Mouse (Mus musculus) heart, embryonic 13.5 days (tissue): ENCODE measurements around the gene Gzmf. TPM values are rescaled to one million over a fixed set of nuclear protein-coding genes. Genes with fewer than 3 reads are reported as not detected.
"Not testable (repeated sequence)": the region's sequence is repeated elsewhere in the genome, so short reads cannot be mapped to it uniquely, and the experiment has no call there.

ENCODE experiments used
- ATAC-seq: fragments of 200-750 bp; cut with Nextera tagmentation; 2 replicates; pipeline ENCODE4 v1.8.0; 2017; ENCODE audit warnings: moderate TSS enrichment; ENCODE audit not compliant: insufficient number of reproducible peaks, low FRiP score, low TSS enrichment; ENCODE audit errors: extremely low read depth
- H3K27ac ChIP-seq: fragments of 300-500 bp; sonication (generic); replicated peaks from 2 replicates; pipeline ENCODE4 v1.5.1; 2015; ENCODE audit warnings: moderate library complexity, mild to moderate bottlenecking, inconsistent platforms
- H3K27me3 ChIP-seq: fragments of 300-500 bp; sonication (generic); replicated peaks from 2 replicates; pipeline ENCODE4 v1.6.1; 2015; ENCODE audit warnings: mild to moderate bottlenecking, inconsistent platforms
- H3K36me3 ChIP-seq: fragments of 300-500 bp; sonication (generic); 2 replicates; pipeline ENCODE4 v1.6.1; 2015; ENCODE audit warnings: mild to moderate bottlenecking, inconsistent platforms
- H3K4me1 ChIP-seq: fragments of 300-500 bp; sonication (generic); 2 replicates; pipeline ENCODE4 v1.6.1; 2015; ENCODE audit warnings: inconsistent platforms
- H3K4me2 ChIP-seq: fragments of 300-500 bp; sonication (generic); 2 replicates; pipeline ENCODE4 v1.6.1; 2015; ENCODE audit warnings: inconsistent platforms, mild to moderate bottlenecking, moderate library complexity
- H3K4me3 ChIP-seq: fragments of 300-500 bp; sonication (generic); 2 replicates; pipeline ENCODE4 v1.5.1; 2015; ENCODE audit warnings: moderate library complexity, mild to moderate bottlenecking, inconsistent platforms
- H3K9ac ChIP-seq: fragments of 300-500 bp; sonication (generic); 2 replicates; pipeline ENCODE4 v1.6.1; 2015; ENCODE audit warnings: inconsistent platforms, mild to moderate bottlenecking, moderate library complexity
- H3K9me3 ChIP-seq: fragments of 300-500 bp; sonication (generic); 2 replicates; pipeline ENCODE4 v1.6.1; 2016; ENCODE audit warnings: inconsistent platforms
- WGBS: fragments of 180-500 bp; shearing (Covaris S2); methylation state at CpG from one replicate; pipeline ENCODE4 v1.1.7; 2015; ENCODE audit warnings: mixed read lengths; 5-methylcytosine and 5-hydroxymethylcytosine counted together
- polyA plus RNA-seq: library from polyadenylated mRNA; unstranded; fragments of >200 nt; fragmentation: Nextera tagmentation; extraction: Ambion mirVana; gene quantifications from 2 replicates; pipeline ENCODE4 v1.2.1, GENCODE M21; 2015

Gzmf gene
- polyA plus RNA-seq, 1 experiment from 2014 or later = not detected

GRCm38 (mm10) chr14:56168009-56168408 lies 43.2 kb downstream of the Gzmf start:
- WGBS = 65% methylated on average over 6 of the region's 6 CpGs
- no peak for ATAC-seq
- H3K27me3 ChIP-seq = no peaks in the 10 kb centered on the region
- no peaks in the 10 kb centered on the region for H3K9me3 ChIP-seq
- no peak overlapping the region for H3K9ac ChIP-seq
- no peak overlapping the region for H3K4me3 ChIP-seq
- no peak overlapping the region for H3K27ac ChIP-seq
- no peaks in the 10 kb centered on the region for H3K4me1 ChIP-seq
- H3K4me2 ChIP-seq = no peak overlapping the region
- no peaks in the 10 kb centered on the region for H3K36me3 ChIP-seq

GRCm38 (mm10) chr14:56162109-56162508 lies 49.1 kb downstream of the Gzmf start:
- no peaks in the 10 kb centered on the region for H3K36me3 ChIP-seq
- no peaks in the 10 kb centered on the region for H3K9me3 ChIP-seq
- H3K27me3 ChIP-seq = no peaks in the 10 kb centered on the region
- 69% methylated on average over 2 of the region's 2 CpGs for WGBS
- H3K4me2 ChIP-seq = no peak overlapping the region
- H3K4me1 ChIP-seq = no peaks in the 10 kb centered on the region
- no peak for ATAC-seq
- H3K27ac ChIP-seq = no peak overlapping the region
- no peak overlapping the region for H3K4me3 ChIP-seq
- H3K9ac ChIP-seq = no peak overlapping the region

GRCm38 (mm10) chr14:56159479-56159878 lies 51.7 kb downstream of the Gzmf start, which contains the start of gene Gzmg:
TSS of gene Gzmg (minus strand) at chr14:56159579.
- not testable (repeated sequence) for H3K9ac ChIP-seq, H3K9me3 ChIP-seq, H3K27me3 ChIP-seq, H3K36me3 ChIP-seq, H3K4me2 ChIP-seq, ATAC-seq, H3K27ac ChIP-seq, H3K4me3 ChIP-seq, H3K4me1 ChIP-seq
- WGBS = 70% methylated on average over 2 of the region's 2 CpGs

DNA sequence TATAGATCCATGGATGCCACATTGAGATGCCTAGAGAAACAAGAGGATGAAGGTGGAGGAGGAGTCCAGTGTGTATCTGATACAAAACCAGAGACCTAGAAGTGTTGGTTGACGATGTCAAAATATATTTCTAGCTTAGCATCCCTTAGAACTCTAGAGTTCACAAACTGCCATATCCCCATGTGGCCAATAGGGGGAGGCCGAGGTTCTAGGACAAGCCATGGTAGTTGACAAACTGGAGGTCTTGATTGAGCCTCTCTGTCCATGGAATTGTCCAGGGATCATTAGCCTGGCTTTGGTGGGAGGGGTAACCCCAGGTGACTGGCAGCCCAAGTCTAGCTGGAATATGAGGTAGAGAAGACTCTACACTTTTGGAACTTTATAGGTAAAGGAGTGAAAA lies 55.9 kb downstream of the Gzmf start:
- WGBS = 62% methylated on average over 2 of the region's 2 CpGs
- no peak for ATAC-seq
- Histone ChIP-seq H3K9me3 (no peaks in the 10 kb centered on the region), H3K36me3 (no peaks in the 10 kb centered on the region), H3K27me3 (no peaks in the 10 kb centered on the region), H3K27ac (no peak overlapping the region), H3K4me3 (no peak overlapping the region), H3K9ac (no peak overlapping the region), H3K4me1 (no peaks in the 10 kb centered on the region), H3K4me2 (no peak overlapping the region)

Other genes starting within 250 kb of the Gzmf start
- not detected in 2 replicates for gene Mcpt1, start 193.4 kb downstream of the Gzmf start, polyA plus RNA-seq
- not detected in 2 replicates for gene Mcpt9, start 180.9 kb downstream of the Gzmf start, polyA plus RNA-seq
- not detected in 2 replicates for gene Mcpt2, start 169.4 kb downstream of the Gzmf start, polyA plus RNA-seq
- 0.35 and 0.48 TPM in 2 replicates for gene Mcpt4, start 149.1 kb downstream of the Gzmf start, polyA plus RNA-seq
- gene Mcpt8, start 126.1 kb downstream of the Gzmf start, polyA plus RNA-seq = 0.18 TPM in 1 of 2 replicates, not detected in the other
- 0.33 and 0.64 TPM in 2 replicates for gene Ctsg, start 108.8 kb downstream of the Gzmf start, polyA plus RNA-seq
- not detected in 2 replicates for gene Gzme, start 90.8 kb downstream of the Gzmf start, polyA plus RNA-seq
- gene Gzmd, start 78.8 kb downstream of the Gzmf start, polyA plus RNA-seq = not detected in 2 replicates
- gene Gzmg, start 51.8 kb downstream of the Gzmf start, polyA plus RNA-seq = not detected in 2 replicates
- gene Gzmn, start 36.8 kb downstream of the Gzmf start, polyA plus RNA-seq = not detected in 2 replicates
- not detected in 2 replicates for gene Gzmc, start 23.2 kb upstream of the Gzmf start, polyA plus RNA-seq
- gene Gzmb, start 50.8 kb upstream of the Gzmf start, polyA plus RNA-seq = 0.23 TPM in 1 of 2 replicates, not detected in the other
- 0.04 TPM in 1 of 2 replicates, not detected in the other for gene Atp12a, start 153.7 kb upstream of the Gzmf start, polyA plus RNA-seq
- 2.4 and 3.3 TPM in 2 replicates for gene Rnf17, start 191.2 kb upstream of the Gzmf start, polyA plus RNA-seq